Mouse (Mus musculus) large intestine, adult 2 months (tissue): Measurements from ENCODE around the gene Nudt5. TPM values are rescaled to one million over a fixed set of nuclear protein-coding genes. Genes with fewer than 3 reads are reported as not detected.
"Not testable (repeated sequence)": the region's sequence is repeated elsewhere in the genome, so short reads cannot be mapped to it uniquely, and the experiment has no call there.

ENCODE experiments used
- DNase-seq: peaks from one replicate; pipeline ENCODE4 v3.0.0-alpha.2; 2012; ENCODE audit warnings: low read depth, low spot score
- WGBS: fragments of 180-500 bp; shearing (Covaris S2); methylation state at CpG from one replicate; pipeline ENCODE4 v1.1.7; 2018; 5-methylcytosine and 5-hydroxymethylcytosine counted together
- polyA plus RNA-seq: library from polyadenylated mRNA; depleted of rRNA; stranded (reverse); fragments of >200 nt; gene quantifications from 2 replicates; pipeline ENCODE4 v1.2.3, GENCODE M21; 2012; rRNA removed

Gene Nudt5
- 15.1 and 37.5 TPM in 2 replicates for polyA plus RNA-seq

- WGBS = under 1% methylated on average over 53 of the region's 53 CpGs
- DNase-seq = peak; percentile 80
These were observed at the start of gene Nudt5, which contains the start of gene Cdc123 for GRCm38 (mm10) chr2:5844873-5845631. Nudt5 (plus strand) TSS chr2:5845019. Cdc123 (minus strand) TSS chr2:5845164.

GRCm38 (mm10) chr2:5797816-5798672, 46.8 kb upstream of the Nudt5 start:
- 78% methylated on average over 11 of the region's 11 CpGs for whole genome bisulfite sequencing
- DNase-seq = peak; percentile 7

- no peak for DNase-seq
These were observed 43.6 kb upstream of the Nudt5 start for GRCm38 (mm10) chr2:5801182-5801640.

GRCm38 (mm10) chr2:5801927-5802590, 42.8 kb upstream of the Nudt5 start:
- no peak for DNase-seq
- WGBS = 92% methylated on average over 10 of the region's 10 CpGs

More at GRCm38 (mm10) chr2:5801182-5801640, 43.6 kb upstream of the Nudt5 start:
- WGBS = 68% methylated on average over 9 of the region's 9 CpGs

GRCm38 (mm10) chr2:5804440-5805045, 40.3 kb upstream of the Nudt5 start:
- DNase-seq = no peak
- 82% methylated on average over 6 of the region's 6 CpGs for WGBS

- no peak for DNase-seq
- WGBS = 50% methylated on average over 7 of the region's 7 CpGs
These were observed 39.6 kb upstream of the Nudt5 start for GRCm38 (mm10) chr2:5805228-5805627.

GRCm38 (mm10) chr2:5806201-5806600, 38.6 kb upstream of the Nudt5 start:
- WGBS = 71% methylated on average over 3 of the region's 3 CpGs
- DNase-seq = not testable (repeated sequence)

- DNase-seq = no peak
- 93% methylated on average over 5 of the region's 5 CpGs for WGBS
These were observed 34.6 kb upstream of the Nudt5 start for GRCm38 (mm10) chr2:5810036-5810718.

- WGBS = 77% methylated on average over 5 of the region's 5 CpGs
These were observed 33.5 kb upstream of the Nudt5 start for GRCm38 (mm10) chr2:5811235-5811782.

GRCm38 (mm10) chr2:5821264-5821663, 23.6 kb upstream of the Nudt5 start:
- no peak for DNase-seq
- WGBS = 82% methylated on average over 10 of the region's 10 CpGs

More at GRCm38 (mm10) chr2:5811235-5811782, 33.5 kb upstream of the Nudt5 start:
- DNase-seq = no peak

- DNase-seq = no peak
- WGBS = 89% methylated on average over 6 of the region's 6 CpGs
These were observed 22.4 kb upstream of the Nudt5 start for GRCm38 (mm10) chr2:5822449-5822848.

GRCm38 (mm10) chr2:5824213-5824612, 20.6 kb upstream of the Nudt5 start:
- DNase-seq = no peak
- WGBS = 24% methylated on average over 1 of the region's 1 CpGs

GRCm38 (mm10) chr2:5824685-5825084, 20.1 kb upstream of the Nudt5 start:
- 65% methylated on average over 5 of the region's 5 CpGs for WGBS
- DNase-seq = no peak

- DNase-seq = no peak
- 80% methylated on average over 5 of the region's 5 CpGs for WGBS
These were observed 19.4 kb upstream of the Nudt5 start for GRCm38 (mm10) chr2:5825265-5825913.

GRCm38 (mm10) chr2:5840815-5841214, 4.0 kb upstream of the Nudt5 start:
- DNase-seq = no peak
- WGBS = 94% methylated on average over 11 of the region's 11 CpGs

GRCm38 (mm10) chr2:5844181-5844872, 492 bp upstream of the Nudt5 start:
- 2% methylated on average over 23 of the region's 23 CpGs for WGBS
- DNase-seq = no peak

GRCm38 (mm10) chr2:5845826-5846225, 1.0 kb downstream of the Nudt5 start:
- WGBS = 7% methylated on average over 4 of the region's 4 CpGs
- no peak for DNase-seq

GRCm38 (mm10) chr2:5851116-5851515, 6.3 kb downstream of the Nudt5 start:
- 92% methylated on average over 9 of the region's 9 CpGs for WGBS
- no peak for DNase-seq
